Mouse (Mus musculus): Measurements from ENCODE around the gene Rdh16f2. TPM values are rescaled to one million over a fixed set of nuclear protein-coding genes. Genes with fewer than 3 reads are reported as not detected.
"Not testable (repeated sequence)": the region's sequence is repeated elsewhere in the genome, so short reads cannot be mapped to it uniquely, and the experiment has no call there.

Rdh16f2 gene
- not detected for total RNA-seq (2018; cell fraction: chromatin; rRNA removed)
- total RNA-seq (2018; cell fraction: cytosol; rRNA removed) = not detected
- total RNA-seq (2018; cell fraction: nucleus; rRNA removed) = not detected
- not detected in 3 replicates for polyA plus RNA-seq (2018)

- Histone ChIP-seq H3K36me3 (ENCODE audit: inconsistent target) (no peaks in the 10 kb centered on the region), H3K27ac (no peak within 1 kb of the TSS), H3K4me3 (ENCODE audit: inconsistent target) (no peak within 1 kb of the TSS), H3K79me2 (ENCODE audit: inconsistent target) (no peaks in the 10 kb centered on the region)
- WGBS (ENCODE audit: missing documents) = 96% methylated on average over 3 of the region's 3 CpGs
Observed at GRCm38 (mm10) chr10:127866232-127866631, at the start of gene Rdh16f2. Rdh16f2 (plus strand) TSS chr10:127866474.

GRCm38 (mm10) chr10:127817268-127817910, 48.9 kb upstream of the Rdh16f2 start:
- not testable (repeated sequence) for H3K79me2 ChIP-seq (ENCODE audit: inconsistent target); H3K27ac ChIP-seq; H3K4me3 ChIP-seq (ENCODE audit: inconsistent target); H3K36me3 ChIP-seq (ENCODE audit: inconsistent target)
- WGBS (ENCODE audit: missing documents) = 69% methylated on average over 3 of the region's 4 CpGs

GRCm38 (mm10) chr10:127821806-127822205, 44.5 kb upstream of the Rdh16f2 start:
- H3K27ac ChIP-seq; H3K4me3 ChIP-seq (ENCODE audit: inconsistent target); H3K36me3 ChIP-seq (ENCODE audit: inconsistent target); H3K79me2 ChIP-seq (ENCODE audit: inconsistent target): not testable (repeated sequence)
- WGBS (ENCODE audit: missing documents) = 80% methylated on average over 1 of the region's 2 CpGs

- Histone ChIP-seq H3K4me3 (ENCODE audit: inconsistent target) (no peak overlapping the region), H3K27ac (no peak overlapping the region), H3K79me2 (ENCODE audit: inconsistent target) (no peaks in the 10 kb centered on the region), H3K36me3 (ENCODE audit: inconsistent target) (no peaks in the 10 kb centered on the region)
- whole genome bisulfite sequencing (ENCODE audit: missing documents) = 77% methylated on average over 5 of the region's 6 CpGs
Observed at GRCm38 (mm10) chr10:127825386-127825785, 40.9 kb upstream of the Rdh16f2 start.

- no peaks in the 10 kb centered on the region for H3K79me2 ChIP-seq (ENCODE audit: inconsistent target)
- WGBS (ENCODE audit: missing documents) = 90% methylated on average over 3 of the region's 3 CpGs
Observed at GRCm38 (mm10) chr10:127829121-127829520, 37.2 kb upstream of the Rdh16f2 start.

GRCm38 (mm10) chr10:127834186-127834585, 32.1 kb upstream of the Rdh16f2 start:
- H3K27ac ChIP-seq; H3K36me3 ChIP-seq (ENCODE audit: inconsistent target); H3K79me2 ChIP-seq (ENCODE audit: inconsistent target); H3K4me3 ChIP-seq (ENCODE audit: inconsistent target): not testable (repeated sequence)
- WGBS (ENCODE audit: missing documents) = 88% methylated on average over 1 of the region's 1 CpGs

More at GRCm38 (mm10) chr10:127829121-127829520, 37.2 kb upstream of the Rdh16f2 start:
- Histone ChIP-seq H3K4me3 (ENCODE audit: inconsistent target) (no peak overlapping the region), H3K36me3 (ENCODE audit: inconsistent target) (no peaks in the 10 kb centered on the region), H3K27ac (no peak overlapping the region)

GRCm38 (mm10) chr10:127835292-127835691, 31.0 kb upstream of the Rdh16f2 start:
- 79% methylated on average over 5 of the region's 5 CpGs for WGBS (ENCODE audit: missing documents)
- Histone ChIP-seq H3K4me3 (ENCODE audit: inconsistent target) (no peak overlapping the region), H3K27ac (no peak overlapping the region), H3K79me2 (ENCODE audit: inconsistent target) (no peaks in the 10 kb centered on the region), H3K36me3 (ENCODE audit: inconsistent target) (no peaks in the 10 kb centered on the region)

GRCm38 (mm10) chr10:127837793-127838192, 28.5 kb upstream of the Rdh16f2 start:
- WGBS (ENCODE audit: missing documents) = 79% methylated on average over 5 of the region's 5 CpGs
- H3K27ac ChIP-seq; H3K4me3 ChIP-seq (ENCODE audit: inconsistent target): not testable (repeated sequence)

GRCm38 (mm10) chr10:127838539-127838938, 27.7 kb upstream of the Rdh16f2 start:
- Histone ChIP-seq H3K79me2 (ENCODE audit: inconsistent target) (no peaks in the 10 kb centered on the region), H3K4me3 (ENCODE audit: inconsistent target) (no peak overlapping the region), H3K36me3 (ENCODE audit: inconsistent target) (no peaks in the 10 kb centered on the region), H3K27ac (no peak overlapping the region)
- WGBS (ENCODE audit: missing documents) = 88% methylated on average over 2 of the region's 2 CpGs

More at GRCm38 (mm10) chr10:127837793-127838192, 28.5 kb upstream of the Rdh16f2 start:
- not testable (repeated sequence) for H3K36me3 ChIP-seq (ENCODE audit: inconsistent target); H3K79me2 ChIP-seq (ENCODE audit: inconsistent target)

- 79% methylated on average over 2 of the region's 2 CpGs for WGBS (ENCODE audit: missing documents)
- no peaks in the 10 kb centered on the region for H3K36me3 ChIP-seq (ENCODE audit: inconsistent target)
- no peak overlapping the region for H3K4me3 ChIP-seq (ENCODE audit: inconsistent target)
Observed at GRCm38 (mm10) chr10:127840776-127841175, 25.5 kb upstream of the Rdh16f2 start.

GRCm38 (mm10) chr10:127845945-127846344, 20.3 kb upstream of the Rdh16f2 start:
- WGBS (ENCODE audit: missing documents) = 93% methylated on average over 5 of the region's 5 CpGs
- not testable (repeated sequence) for H3K79me2 ChIP-seq (ENCODE audit: inconsistent target); H3K27ac ChIP-seq; H3K36me3 ChIP-seq (ENCODE audit: inconsistent target); H3K4me3 ChIP-seq (ENCODE audit: inconsistent target)

More at GRCm38 (mm10) chr10:127840776-127841175, 25.5 kb upstream of the Rdh16f2 start:
- H3K79me2 ChIP-seq (ENCODE audit: inconsistent target) = no peaks in the 10 kb centered on the region
- H3K27ac ChIP-seq = no peak overlapping the region

GRCm38 (mm10) chr10:127848089-127848488, 18.2 kb upstream of the Rdh16f2 start:
- Histone ChIP-seq H3K27ac (no peak overlapping the region), H3K79me2 (ENCODE audit: inconsistent target) (no peaks in the 10 kb centered on the region), H3K36me3 (ENCODE audit: inconsistent target) (no peaks in the 10 kb centered on the region), H3K4me3 (ENCODE audit: inconsistent target) (no peak overlapping the region)
- WGBS (ENCODE audit: missing documents) = no CpG with 5 or more reads among the region's 1 CpGs

GRCm38 (mm10) chr10:127849628-127850027, 16.6 kb upstream of the Rdh16f2 start, which contains the start of gene Rdh19:
Rdh19 (plus strand) TSS chr10:127849928.
- Histone ChIP-seq H3K36me3 (ENCODE audit: inconsistent target) (no peaks in the 10 kb centered on the region), H3K27ac (no peak within 1 kb of the TSS), H3K4me3 (ENCODE audit: inconsistent target) (no peak within 1 kb of the TSS), H3K79me2 (ENCODE audit: inconsistent target) (no peaks in the 10 kb centered on the region)
- WGBS (ENCODE audit: missing documents) = 80% methylated on average over 1 of the region's 1 CpGs

GRCm38 (mm10) chr10:127856376-127856775, 9.9 kb upstream of the Rdh16f2 start:
- no peaks in the 10 kb centered on the region for H3K79me2 ChIP-seq (ENCODE audit: inconsistent target)
- no peak overlapping the region for H3K4me3 ChIP-seq (ENCODE audit: inconsistent target)
- no peaks in the 10 kb centered on the region for H3K36me3 ChIP-seq (ENCODE audit: inconsistent target)
- no peak overlapping the region for H3K27ac ChIP-seq

GRCm38 (mm10) chr10:127864931-127865330, 1.3 kb upstream of the Rdh16f2 start:
- H3K36me3 ChIP-seq (ENCODE audit: inconsistent target) = no peaks in the 10 kb centered on the region
- H3K4me3 ChIP-seq (ENCODE audit: inconsistent target) = no peak overlapping the region
- H3K79me2 ChIP-seq (ENCODE audit: inconsistent target) = no peaks in the 10 kb centered on the region
- H3K27ac ChIP-seq = no peak overlapping the region

GRCm38 (mm10) chr10:127872484-127872883, 6.2 kb downstream of the Rdh16f2 start:
- H3K79me2 ChIP-seq (ENCODE audit: inconsistent target) = no peaks in the 10 kb centered on the region
- H3K27ac ChIP-seq = no peak overlapping the region
- H3K4me3 ChIP-seq (ENCODE audit: inconsistent target) = no peak overlapping the region
- 74% methylated on average over 4 of the region's 4 CpGs for WGBS (ENCODE audit: missing documents)
- H3K36me3 ChIP-seq (ENCODE audit: inconsistent target) = no peaks in the 10 kb centered on the region
